Mouse (Mus musculus): Measurements from ENCODE around the gene Son.
"Not testable (repeated sequence)": the region's sequence is repeated elsewhere in the genome, so short reads cannot be mapped to it uniquely, and the experiment has no call there.

The Son gene

GRCm38 (mm10) chr16:91639161-91639560, 8.1 kb upstream of the Son start:
- DNase-seq (ENCODE audit: low spot score), result no peak

GRCm38 (mm10) chr16:91639636-91640035, 7.7 kb upstream of the Son start:
- no peak for DNase-seq (ENCODE audit: low spot score)

GRCm38 (mm10) chr16:91640171-91640570, 7.1 kb upstream of the Son start:
- DNase-seq (ENCODE audit: low spot score), result no peak

- DNase-seq (ENCODE audit: low spot score), result no peak
These were observed 2.4 kb upstream of the Son start for GRCm38 (mm10) chr16:91644901-91645300.

GRCm38 (mm10) chr16:91645420-91645819, 1.9 kb upstream of the Son start:
- DNase-seq (ENCODE audit: low spot score), result not testable (repeated sequence)

- peak; percentile 71 for DNase-seq (ENCODE audit: low spot score)
These were observed 1.2 kb upstream of the Son start for GRCm38 (mm10) chr16:91645995-91646602.

GRCm38 (mm10) chr16:91646681-91647419, 456 bp upstream of the Son start, which contains the start of gene Gart:
Gene Gart, minus strand, starts transcription at chr16:91646952.
- peak; percentile 94 for DNase-seq (ENCODE audit: low spot score)

GRCm38 (mm10) chr16:91648220-91648550, 879 bp downstream of the Son start:
- no peak for DNase-seq (ENCODE audit: low spot score)

GRCm38 (mm10) chr16:91649246-91649645, 1.9 kb downstream of the Son start:
- no peak for DNase-seq (ENCODE audit: low spot score)

- no peak for DNase-seq (ENCODE audit: low spot score)
These were observed 2.5 kb downstream of the Son start for GRCm38 (mm10) chr16:91649781-91650180.

GRCm38 (mm10) chr16:91652191-91652590, 4.9 kb downstream of the Son start:
- no peak for DNase-seq (ENCODE audit: low spot score)

- no peak for DNase-seq (ENCODE audit: low spot score)
These were observed 8.0 kb downstream of the Son start for GRCm38 (mm10) chr16:91655285-91655684.

- no peak for DNase-seq (ENCODE audit: low spot score)
These were observed 10.0 kb downstream of the Son start for GRCm38 (mm10) chr16:91657285-91657684.

- DNase-seq (ENCODE audit: low spot score), result no peak
These were observed 11.2 kb downstream of the Son start for GRCm38 (mm10) chr16:91658471-91658870.

GRCm38 (mm10) chr16:91659798-91660197, 12.5 kb downstream of the Son start:
- no peak for DNase-seq (ENCODE audit: low spot score)

- no peak for DNase-seq (ENCODE audit: low spot score)
These were observed 14.1 kb downstream of the Son start for GRCm38 (mm10) chr16:91661397-91661796.

- DNase-seq (ENCODE audit: low spot score), result no peak
These were observed 15.0 kb downstream of the Son start for GRCm38 (mm10) chr16:91662336-91662735.

GRCm38 (mm10) chr16:91663795-91664194, 16.5 kb downstream of the Son start:
- DNase-seq (ENCODE audit: low spot score), result no peak

GRCm38 (mm10) chr16:91674500-91674899, 27.2 kb downstream of the Son start:
- DNase-seq (ENCODE audit: low spot score), result no peak

- DNase-seq (ENCODE audit: low spot score), result no peak
These were observed 31.0 kb downstream of the Son start for GRCm38 (mm10) chr16:91678147-91678911.

GRCm38 (mm10) chr16:91680656-91681055, 33.4 kb downstream of the Son start:
- no peak for DNase-seq (ENCODE audit: low spot score)

GRCm38 (mm10) chr16:91685526-91685925, 38.2 kb downstream of the Son start:
- DNase-seq (ENCODE audit: low spot score), result peak; percentile 78

- no peak for DNase-seq (ENCODE audit: low spot score)
These were observed 39.1 kb downstream of the Son start for GRCm38 (mm10) chr16:91686369-91686768.
